Mouse (Mus musculus) kidney, postnatal 25 days (tissue): ENCODE results near the gene Rasgef1b.

Source experiments
- DNase-seq, 2 experiments: peaks; one replicate each; pipeline ENCODE4 v3.0.0; 2021; ENCODE audit warnings: mixed read lengths in 2 of 2

The Rasgef1b gene

GRCm38 (mm10) chr5:99701811-99702210 is 27.1 kb downstream of the Rasgef1b start:
- DNase-seq: no peak

DNA sequence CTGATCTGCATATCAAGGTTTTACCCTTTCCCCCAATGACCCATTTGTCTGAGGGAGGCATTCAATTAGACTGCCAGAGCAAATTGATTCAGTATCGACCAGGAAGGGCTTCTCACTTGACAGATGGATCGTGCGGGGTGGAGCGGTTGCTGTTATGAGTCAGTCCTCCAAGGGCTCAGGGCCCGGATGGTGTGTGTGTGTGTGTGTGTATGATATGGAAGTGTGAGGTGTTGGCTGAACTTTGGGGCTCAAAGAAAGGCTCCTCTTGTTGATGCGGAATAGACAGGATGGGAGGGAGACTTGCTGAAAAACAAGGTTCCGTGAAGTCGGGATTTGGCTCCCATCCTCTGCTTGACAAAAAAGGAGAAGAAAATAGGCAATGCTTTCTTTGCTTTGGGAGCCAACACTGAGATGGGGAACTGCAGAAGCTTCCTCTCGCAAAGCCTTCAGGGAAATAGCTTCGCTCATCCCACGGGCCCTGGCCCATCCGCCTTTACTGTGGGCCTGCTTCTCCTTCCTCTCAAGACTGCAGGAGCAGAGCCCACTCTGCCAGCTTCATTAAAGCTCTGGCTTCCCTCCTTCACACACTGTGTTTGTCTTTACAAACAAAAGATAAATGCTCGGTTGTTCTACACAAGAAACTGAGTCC is 34.0 kb downstream of the Rasgef1b start:
- DNase-seq: no peak

DNA sequence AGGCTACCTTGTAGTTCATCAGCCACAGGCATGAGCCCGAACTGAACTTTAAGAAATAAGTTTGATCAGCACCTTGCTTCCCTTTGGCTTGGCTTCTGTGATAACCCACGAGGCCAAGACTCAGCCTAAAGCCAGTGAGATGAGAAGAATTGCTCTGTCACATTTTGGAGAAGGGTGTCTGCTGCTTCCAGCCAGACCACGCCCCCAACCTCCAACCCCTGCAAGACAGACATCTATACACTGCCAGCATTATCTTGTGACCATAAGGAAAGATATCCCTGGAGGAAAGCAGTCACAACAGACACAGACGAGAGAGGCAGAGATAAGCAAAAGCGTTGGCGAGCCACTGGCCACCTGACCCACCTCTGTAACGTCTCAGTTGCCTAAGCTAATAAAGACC is 39.0 kb downstream of the Rasgef1b start:
- no peak for DNase-seq

- DNase-seq: no peak
Measured at GRCm38 (mm10) chr5:99687894-99688293, 41.0 kb downstream of the Rasgef1b start.

GRCm38 (mm10) chr5:99684023-99684422 is 44.8 kb downstream of the Rasgef1b start:
- DNase-seq: no peak

GRCm38 (mm10) chr5:99669971-99670571 is 58.8 kb downstream of the Rasgef1b start:
- DNase-seq: peak; percentile 26 to 41

GRCm38 (mm10) chr5:99656024-99656423 is 72.8 kb downstream of the Rasgef1b start:
- no peak for DNase-seq

DNA sequence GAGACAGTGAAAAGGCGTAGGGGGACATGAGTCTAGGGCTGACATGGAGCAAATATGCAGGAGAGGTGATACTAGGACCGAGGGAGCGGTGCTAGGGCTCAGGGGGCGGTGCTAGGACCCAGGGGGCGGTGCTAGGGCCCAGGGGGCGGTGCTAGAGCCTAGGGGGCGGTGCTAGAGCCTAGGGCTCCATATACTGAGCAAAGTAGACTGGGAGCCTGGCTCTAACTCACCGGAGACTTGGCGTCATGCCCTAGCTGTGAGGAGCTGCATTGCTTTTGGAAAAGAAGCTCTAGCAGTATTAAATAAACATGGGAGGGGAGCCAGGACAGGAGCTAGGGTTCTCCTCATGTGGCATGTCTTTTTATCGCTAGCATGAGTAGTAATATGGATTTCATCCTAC is 75.9 kb downstream of the Rasgef1b start:
- DNase-seq: no peak

GRCm38 (mm10) chr5:99641407-99641806 is 87.5 kb downstream of the Rasgef1b start:
- no peak for DNase-seq

DNA sequence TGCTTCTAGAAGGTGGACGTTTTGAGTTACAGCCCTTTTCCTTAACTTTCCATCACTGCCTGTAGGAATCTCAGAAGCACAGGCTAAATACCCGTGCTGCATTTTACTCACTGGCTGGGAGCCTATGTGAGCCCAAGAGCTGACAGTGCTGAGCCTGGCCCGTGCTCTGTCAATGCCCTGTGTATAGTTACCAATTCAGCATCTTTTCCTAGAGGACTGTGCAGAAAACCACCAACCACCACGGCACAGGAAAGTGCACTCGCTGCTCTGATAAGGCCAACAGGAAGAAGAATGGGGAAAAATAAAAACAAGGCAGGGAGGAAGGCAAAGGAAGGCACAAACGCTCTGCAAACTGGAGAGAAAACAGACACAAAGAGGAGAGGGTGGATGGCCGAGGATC is 92.3 kb downstream of the Rasgef1b start:
- DNase-seq: no peak

DNA sequence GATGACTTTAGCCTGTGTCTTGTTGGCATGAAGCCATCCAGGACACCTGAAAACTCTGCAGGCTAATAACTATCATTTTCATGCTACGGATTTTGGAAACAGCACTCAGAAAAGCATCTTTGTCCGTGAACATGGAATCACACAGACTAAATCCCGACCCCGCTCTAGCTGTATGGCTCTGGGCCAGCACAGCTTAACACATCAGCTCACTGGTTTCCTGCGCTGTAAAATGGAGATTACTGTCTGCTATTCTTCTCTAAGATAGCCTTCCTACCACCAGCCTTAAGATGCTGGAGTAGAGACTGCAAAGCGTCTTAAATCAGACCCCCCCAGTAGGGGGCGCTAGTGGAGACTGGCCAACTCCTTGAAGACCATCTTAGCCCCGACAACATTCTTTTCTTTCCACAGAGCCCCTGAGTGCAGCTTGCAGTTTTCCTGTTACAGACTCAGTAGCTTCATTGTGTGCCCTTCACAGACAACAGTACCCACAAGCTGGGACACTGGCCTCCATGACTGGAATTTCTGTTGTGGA is 94.8 kb downstream of the Rasgef1b start:
- DNase-seq: peak in 1 of 2 experiments; percentile 11

- DNase-seq: no peak
Measured at GRCm38 (mm10) chr5:99633548-99633947, 95.3 kb downstream of the Rasgef1b start.

DNA sequence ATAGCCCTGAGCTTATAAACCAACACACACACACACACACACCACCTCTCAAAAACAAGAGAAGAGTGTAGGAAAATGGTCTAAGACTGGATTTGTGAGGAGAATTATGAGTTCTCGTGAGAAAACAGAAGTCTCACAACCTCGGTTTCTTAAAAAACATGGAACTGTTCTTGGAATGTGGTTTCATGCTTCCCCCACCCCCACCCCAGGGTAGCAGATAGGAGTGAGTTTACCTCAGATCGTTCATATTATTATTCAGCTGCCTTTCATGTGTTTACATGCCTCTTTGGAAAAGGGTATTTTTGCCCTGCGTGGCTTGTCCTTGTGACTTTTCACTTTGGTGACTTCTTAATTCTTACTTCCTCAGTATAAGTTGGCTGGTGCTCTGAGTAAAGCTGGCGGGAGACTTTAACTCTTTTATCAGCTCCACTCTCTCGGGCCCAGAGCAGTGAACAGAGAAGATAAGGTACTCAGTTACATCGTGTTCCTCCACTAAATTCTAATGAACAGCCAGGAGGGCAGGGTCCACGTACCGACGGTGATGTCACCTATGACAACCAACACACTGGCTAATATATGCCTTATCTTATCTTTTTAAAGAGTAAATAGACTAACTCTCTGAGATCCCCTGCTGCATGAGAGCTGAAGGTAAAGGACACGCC is 96.1 kb downstream of the Rasgef1b start:
- DNase-seq: no peak

GRCm38 (mm10) chr5:99630087-99630486 is 98.8 kb downstream of the Rasgef1b start:
- DNase-seq: peak in 1 of 2 experiments; percentile 42

- no peak for DNase-seq
Measured at GRCm38 (mm10) chr5:99625603-99626002, 103.3 kb downstream of the Rasgef1b start.

DNA sequence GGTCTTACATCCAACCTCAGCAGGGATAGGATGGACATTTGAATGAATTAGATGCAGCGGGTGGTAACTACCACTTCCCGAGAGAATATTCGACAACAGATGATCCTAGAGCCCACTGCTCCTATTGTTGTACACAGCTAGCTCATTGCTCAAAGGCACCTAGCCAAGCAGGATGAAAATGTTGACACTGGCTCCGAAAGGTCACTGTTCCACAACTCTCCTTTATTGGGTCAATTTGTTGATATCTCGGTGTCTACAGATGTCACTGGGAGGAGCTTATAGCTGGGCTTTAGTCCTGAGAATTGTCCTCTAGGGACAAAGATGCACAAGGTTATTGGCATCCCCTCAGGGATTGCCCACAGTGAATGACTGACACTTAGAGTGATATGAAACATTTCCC is 108.1 kb downstream of the Rasgef1b start:
- DNase-seq: no peak

DNA sequence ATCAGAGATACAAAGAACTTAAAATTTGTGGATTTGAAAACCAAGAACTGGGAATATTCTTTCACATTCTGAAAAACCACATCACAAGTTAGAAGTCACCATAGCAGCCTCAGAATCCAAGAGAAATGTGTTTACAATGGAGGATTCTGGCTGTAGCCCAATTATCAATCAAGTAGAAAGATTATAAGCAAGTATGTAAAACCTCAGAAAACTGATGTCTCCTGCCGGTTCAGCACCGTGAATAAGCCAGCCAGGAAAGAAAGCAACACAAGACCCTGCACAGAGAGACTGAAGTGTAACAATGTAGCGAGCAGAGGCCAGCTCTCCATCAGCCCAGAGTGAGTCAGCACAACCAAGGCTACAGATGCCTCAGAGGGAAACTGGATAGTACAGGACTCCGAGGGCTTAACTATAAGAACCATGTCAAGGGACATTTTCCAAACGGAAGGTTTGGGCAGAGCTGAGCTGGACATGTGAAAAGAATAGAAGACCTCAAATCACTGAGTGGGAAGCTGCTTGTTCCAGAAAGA is 111.5 kb downstream of the Rasgef1b start:
- DNase-seq: no peak

DNA sequence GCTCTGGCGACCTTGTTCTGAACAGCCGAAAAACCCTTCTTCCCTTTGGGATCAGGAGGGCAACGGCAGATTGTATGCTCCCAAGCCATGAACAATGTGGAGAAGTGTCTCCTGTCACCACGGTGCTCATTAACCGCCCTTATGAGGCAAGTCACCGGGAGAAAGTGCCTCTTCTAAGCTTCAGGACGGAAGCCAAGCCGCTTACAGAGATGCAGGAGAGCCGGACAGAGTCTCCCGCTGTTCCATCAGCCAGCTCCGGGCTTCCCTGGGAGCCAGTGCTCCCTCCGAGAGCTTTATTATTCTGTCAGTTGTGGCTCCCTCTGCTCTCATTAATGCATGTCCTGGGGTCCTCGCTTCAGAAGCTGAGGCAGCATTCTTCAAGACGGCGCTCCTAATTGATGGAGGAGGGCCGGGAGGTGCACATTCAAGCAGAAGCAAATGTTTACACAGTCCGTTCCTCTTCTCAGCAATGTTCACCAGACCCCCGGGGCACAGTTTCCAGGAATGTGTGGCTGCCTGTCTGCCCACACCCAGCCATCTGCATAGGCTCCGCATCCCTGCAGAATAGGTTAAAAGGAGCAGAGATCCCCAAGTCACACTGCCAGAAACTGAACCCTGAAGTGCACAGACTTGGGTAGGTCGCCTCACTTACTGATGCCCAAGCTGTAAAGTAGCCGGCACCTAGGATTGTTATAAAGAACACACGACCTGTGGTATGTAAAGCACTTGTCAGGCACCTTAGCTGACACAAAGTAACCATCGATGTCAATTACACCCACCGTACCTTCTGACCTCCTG is 115.3 kb downstream of the Rasgef1b start:
- peak in 1 of 2 experiments; percentile 39 for DNase-seq

DNA sequence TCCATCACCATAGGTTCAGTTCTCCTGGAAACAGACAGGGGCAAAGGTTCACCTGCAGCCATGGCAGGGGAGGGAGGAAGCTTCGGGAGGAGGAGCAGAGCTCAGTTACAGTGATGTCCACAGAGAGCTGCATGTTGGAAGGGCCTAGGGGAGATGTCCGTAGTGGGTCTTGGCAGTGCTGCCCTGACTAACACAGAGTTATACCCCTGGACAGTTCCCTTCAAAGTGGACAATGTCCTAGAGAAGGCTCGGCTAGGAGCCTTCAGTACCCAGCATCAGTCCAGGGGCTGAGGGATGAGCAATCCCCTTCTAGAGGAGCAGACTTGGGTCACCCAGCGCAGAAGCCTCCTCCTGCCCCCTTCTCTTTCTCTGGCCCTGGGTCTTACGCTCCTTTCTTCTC is 121.3 kb downstream of the Rasgef1b start:
- DNase-seq: no peak

DNA sequence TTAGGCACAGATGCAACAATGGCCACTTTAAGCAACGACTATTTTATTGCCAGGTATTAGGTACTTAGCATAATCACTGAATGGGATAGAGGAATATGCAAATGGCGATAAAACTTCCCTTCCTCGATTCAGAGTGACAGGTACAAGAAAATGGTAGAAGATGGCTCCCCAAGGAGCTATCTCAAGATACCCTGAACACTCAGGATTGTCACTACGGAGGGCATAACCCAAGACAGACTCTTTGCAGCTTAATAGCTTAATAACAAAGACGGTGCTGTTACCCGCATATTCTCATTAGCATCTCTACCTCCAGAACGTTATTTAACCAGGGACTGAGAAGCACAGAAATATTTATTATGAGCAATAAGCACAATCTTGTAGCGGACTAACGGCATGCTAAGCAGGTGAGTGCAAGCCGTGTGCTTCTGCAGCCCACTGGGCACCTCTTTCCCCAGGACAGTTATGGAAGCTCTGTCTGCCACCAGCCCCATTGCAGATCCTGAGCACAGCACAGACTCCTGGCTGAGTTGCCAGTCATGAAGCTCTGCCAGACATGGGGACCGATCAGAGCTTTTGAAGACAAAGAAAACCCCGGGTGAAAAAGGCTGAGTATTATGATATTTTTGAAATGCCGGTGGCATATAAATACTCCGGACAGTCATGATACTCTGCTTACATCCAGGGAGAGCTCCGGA is 122.6 kb downstream of the Rasgef1b start:
- no peak for DNase-seq

GRCm38 (mm10) chr5:99602244-99603023 is 126.4 kb downstream of the Rasgef1b start:
- DNase-seq: no peak
